In genomic region chr16:87234199-87234598, GRCm38 (mm10) we compare ENCODE assay signal across 14 mouse cellular contexts.
"Had no signal": no experiment of that assay in that cellular context is flagged by ENCODE, and none has a peak within 500 bp of the region (broad histone marks: within the 10 kb centered on the region; RNA-seq: fewer than 3 reads in every experiment).

No protein-coding gene starts in this region.

- H3K9me3 ChIP-seq: limb, embryonic 10.5 days; liver, embryonic 15.5 days had no signal

- ATAC-seq: lung, postnatal 0 days had no signal

- H3K27me3 ChIP-seq: liver, embryonic 15.5 days; neural tube, embryonic 13.5 days had no signal

- H3K9ac ChIP-seq: liver, embryonic 15.5 days; neural tube, embryonic 13.5 days had no signal

- DNase-seq: kidney, adult 11 months; kidney, adult 9 months; kidney, postnatal 36 days; lung, adult 2 months; lung, postnatal 36 days; right cerebral cortex, postnatal 14 days; thymus, postnatal 36 days had no signal

- H3K36me3 ChIP-seq: limb, embryonic 10.5 days; liver, embryonic 15.5 days; neural tube, embryonic 13.5 days had no signal

- H3K4me3 ChIP-seq: layer of hippocampus, adult 2 months; limb, embryonic 10.5 days; liver, embryonic 15.5 days; neural tube, embryonic 13.5 days had no signal

- H3K4me1 ChIP-seq: limb, embryonic 10.5 days; liver, embryonic 15.5 days; neural tube, embryonic 13.5 days had no signal

- H3K27ac ChIP-seq: kidney, postnatal 0 days; layer of hippocampus, adult 2 months; limb, embryonic 10.5 days; liver, embryonic 15.5 days; neural tube, embryonic 13.5 days had no signal

- H3K4me2 ChIP-seq: liver, embryonic 11.5 days; liver, embryonic 15.5 days; neural tube, embryonic 13.5 days had no signal
